Mouse (Mus musculus) megakaryocyte, embryonic 14.5 days (primary cell): Measurements from ENCODE around the gene Rnf103. TPM values are rescaled to one million over a fixed set of nuclear protein-coding genes. Genes with fewer than 3 reads are reported as not detected.

Source experiments
- H3K27me3 ChIP-seq: replicated peaks from 2 replicates; pipeline ENCODE3; 2012; ENCODE audit warnings: inconsistent platforms
- H3K36me3 ChIP-seq: replicated peaks from 2 replicates; pipeline ENCODE3; 2012; ENCODE audit warnings: low read length, inconsistent platforms, mixed read lengths
- H3K4me1 ChIP-seq: 2 replicates; pipeline ENCODE4 v1.6.1; 2012; ENCODE audit warnings: inconsistent platforms
- H3K4me3 ChIP-seq: replicated peaks from 2 replicates; pipeline ENCODE3; 2012; ENCODE audit warnings: moderate library complexity, mild to moderate bottlenecking, inconsistent platforms
- H3K9me3 ChIP-seq: 2 replicates; pipeline ENCODE4 v1.6.1; 2012; ENCODE audit warnings: inconsistent platforms
- FLI1 ChIP-seq: IDR thresholded peaks from 2 replicates; pipeline ENCODE4 v1.6.1; 2012; ENCODE audit warnings: low read length, inconsistent platforms, mixed read lengths
- GATA1 ChIP-seq: IDR thresholded peaks from 3 replicates; pipeline ENCODE4 v1.6.1; 2012; ENCODE audit warnings: mixed read lengths, low read length, inconsistent platforms, borderline replicate concordance
- polyA plus RNA-seq: library from polyadenylated mRNA; stranded (reverse); fragments of >175 nt; gene quantifications from 2 replicates; pipeline ENCODE4 v1.2.3, GENCODE M21; 2012; ENCODE audit warnings: low replicate concordance; ENCODE audit not compliant: insufficient read depth

Rnf103 gene
- polyA plus RNA-seq, 1 experiment, result 7.3 TPM

GRCm38 (mm10) chr6:71519476-71519875, 25.8 kb downstream of the Rnf103 start:
- Histone ChIP-seq H3K4me1 (peaks cover 20% of the 10 kb centered on the region), H3K36me3 (peaks cover 20% of the 10 kb centered on the region), H3K9me3 (no peaks in the 10 kb centered on the region), H3K27me3 (no peaks in the 10 kb centered on the region), H3K4me3 (no peak overlapping the region)
- TF ChIP-seq FLI1 (no peak), GATA1 (no peak)

GRCm38 (mm10) chr6:71525556-71525955, 31.9 kb downstream of the Rnf103 start:
- TF ChIP-seq FLI1 (no peak), GATA1 (no peak)
- H3K4me1 ChIP-seq, result peaks cover 10% of the 10 kb centered on the region; the same call in 1 of the 2 replicates

GRCm38 (mm10) chr6:71527056-71527455, 33.4 kb downstream of the Rnf103 start:
- TF ChIP-seq GATA1 (no peak), FLI1 (no peak)
- no peak overlapping the region for H3K4me3 ChIP-seq
- H3K4me1 ChIP-seq, result peaks cover 10% of the 10 kb centered on the region; the same call in 1 of the 2 replicates
- H3K36me3 ChIP-seq, result no peaks in the 10 kb centered on the region
- no peaks in the 10 kb centered on the region for H3K9me3 ChIP-seq
- peaks cover 12% of the 10 kb centered on the region for H3K27me3 ChIP-seq

More at GRCm38 (mm10) chr6:71525556-71525955, 31.9 kb downstream of the Rnf103 start:
- Histone ChIP-seq H3K36me3 (peaks cover under 1% of the 10 kb centered on the region), H3K9me3 (no peaks in the 10 kb centered on the region), H3K27me3 (peaks cover 12% of the 10 kb centered on the region), H3K4me3 (no peak overlapping the region)

- Histone ChIP-seq H3K4me1 (peaks cover 15% of the 10 kb centered on the region; the same call in 1 of the 2 replicates), H3K36me3 (no peaks in the 10 kb centered on the region), H3K9me3 (no peaks in the 10 kb centered on the region), H3K27me3 (peaks cover 13% of the 10 kb centered on the region), H3K4me3 (peak overlapping the region; percentile 26)
- TF ChIP-seq FLI1 (no peak), GATA1 (no peak)
These were observed 34.1 kb downstream of the Rnf103 start for GRCm38 (mm10) chr6:71527826-71528225.

GRCm38 (mm10) chr6:71530176-71530575, 36.5 kb downstream of the Rnf103 start:
- Histone ChIP-seq H3K36me3 (no peaks in the 10 kb centered on the region), H3K4me1 (peaks cover 9% of the 10 kb centered on the region; the same call in 1 of the 2 replicates), H3K9me3 (no peaks in the 10 kb centered on the region), H3K27me3 (peaks cover 13% of the 10 kb centered on the region), H3K4me3 (no peak overlapping the region)
- no peak for TF ChIP-seq GATA1
- no peak for TF ChIP-seq FLI1

- Histone ChIP-seq H3K4me1 (peaks cover 14% of the 10 kb centered on the region), H3K36me3 (peaks cover 3% of the 10 kb centered on the region), H3K9me3 (no peaks in the 10 kb centered on the region), H3K27me3 (peaks cover 2% of the 10 kb centered on the region), H3K4me3 (no peak overlapping the region)
- TF ChIP-seq FLI1, result no peak
- no peak for TF ChIP-seq GATA1
These were observed 43.6 kb downstream of the Rnf103 start for GRCm38 (mm10) chr6:71537286-71537685.

- Histone ChIP-seq H3K36me3 (peaks cover 15% of the 10 kb centered on the region), H3K9me3 (no peaks in the 10 kb centered on the region)
- TF ChIP-seq FLI1 (no peak), GATA1 (no peak)
These were observed 50.2 kb downstream of the Rnf103 start, which contains the start of gene Chmp3 for GRCm38 (mm10) chr6:71543686-71544499. TSS of gene Chmp3 (plus strand) at chr6:71543797.

GRCm38 (mm10) chr6:71555507-71555951, 61.8 kb downstream of the Rnf103 start:
- TF ChIP-seq GATA1 (no peak), FLI1 (no peak)
- no peaks in the 10 kb centered on the region for H3K27me3 ChIP-seq
- peaks cover 45% of the 10 kb centered on the region for H3K36me3 ChIP-seq
- peak overlapping the region; percentile 5 for H3K4me3 ChIP-seq
- peaks cover 24% of the 10 kb centered on the region for H3K4me1 ChIP-seq
- no peaks in the 10 kb centered on the region for H3K9me3 ChIP-seq

More at GRCm38 (mm10) chr6:71543686-71544499, 50.2 kb downstream of the Rnf103 start, which contains the start of gene Chmp3:
- H3K4me1 ChIP-seq, result peaks cover 31% of the 10 kb centered on the region
- peak within 1 kb of the TSS; percentile 95 for H3K4me3 ChIP-seq
- no peaks in the 10 kb centered on the region for H3K27me3 ChIP-seq

GRCm38 (mm10) chr6:71556826-71557225, 63.1 kb downstream of the Rnf103 start:
- no peak for TF ChIP-seq FLI1
- TF ChIP-seq GATA1, result no peak

More at GRCm38 (mm10) chr6:71556826-71557225, 63.1 kb downstream of the Rnf103 start:
- Histone ChIP-seq H3K36me3 (peaks cover 58% of the 10 kb centered on the region), H3K27me3 (no peaks in the 10 kb centered on the region), H3K4me1 (peaks cover 24% of the 10 kb centered on the region), H3K9me3 (no peaks in the 10 kb centered on the region), H3K4me3 (no peak overlapping the region)

Other genes starting within 250 kb of the Rnf103 start
- 19.3 and 76.1 TPM in 2 replicates for gene Krcc1, start 222.2 kb upstream of the Rnf103 start, polyA plus RNA-seq
- 0.19 TPM in 1 of 2 replicates, not detected in the other for gene Smyd1, start 171.7 kb upstream of the Rnf103 start, polyA plus RNA-seq
- not detected in 2 replicates for gene Cd8b1, start 171.1 kb upstream of the Rnf103 start, polyA plus RNA-seq
- gene Cd8a, start 120.5 kb upstream of the Rnf103 start, polyA plus RNA-seq, result not detected in 2 replicates
- gene Rmnd5a, start 53.3 kb upstream of the Rnf103 start, polyA plus RNA-seq, result 1.7 and 2.0 TPM in 2 replicates
- gene Chmp3, start 49.9 kb downstream of the Rnf103 start, polyA plus RNA-seq, result 7.6 and 33.8 TPM in 2 replicates
- gene Kdm3a, start 139.1 kb downstream of the Rnf103 start, polyA plus RNA-seq, result 0.83 and 6.5 TPM in 2 replicates
- 1.6 TPM in 1 of 2 replicates, not detected in the other for gene Reep1, start 213.7 kb downstream of the Rnf103 start, polyA plus RNA-seq